Mouse (Mus musculus) liver (tissue): Measurements from ENCODE around the gene Olfr813.
"Not testable (repeated sequence)": the region's sequence is repeated elsewhere in the genome, so short reads cannot be mapped to it uniquely, and the experiment has no call there.

Source experiments
- DNase-seq: peaks from one replicate; pipeline ENCODE4 v3.0.0-alpha.2; 2020; ENCODE audit warnings: mixed read lengths

The Olfr813 gene

GRCm38 (mm10) chr10:129855067-129855466 lies at the start of gene Olfr813:
Gene Olfr813 (plus strand): TSS chr10:129855367.
- DNase-seq: no peak

- no peak for DNase-seq
Measured at GRCm38 (mm10) chr10:129845994-129846393, 9.2 kb upstream of the Olfr813 start, which contains the start of gene Olfr812. Gene Olfr812 (minus strand): TSS chr10:129846094.

GRCm38 (mm10) chr10:129847343-129847742 lies 7.8 kb upstream of the Olfr813 start:
- no peak for DNase-seq

GRCm38 (mm10) chr10:129879751-129880150 lies 24.6 kb downstream of the Olfr813 start, which contains the start of gene Olfr814:
Gene Olfr814 (minus strand): TSS chr10:129879851.
- DNase-seq: not testable (repeated sequence)

GRCm38 (mm10) chr10:129885496-129885895 lies 30.3 kb downstream of the Olfr813 start:
- DNase-seq: not testable (repeated sequence)

- no peak for DNase-seq
Measured at GRCm38 (mm10) chr10:129885934-129886333, 30.8 kb downstream of the Olfr813 start.

- not testable (repeated sequence) for DNase-seq
Measured at GRCm38 (mm10) chr10:129905767-129906166, 50.6 kb downstream of the Olfr813 start, which contains the start of gene Olfr815. Gene Olfr815 (minus strand): TSS chr10:129905867.
